Mouse (Mus musculus): ENCODE measurements around the gene Adamtsl5.

GRCm38 (mm10) chr10:80356001-80356682 is 7.9 kb upstream of the Adamtsl5 start, which contains the start of gene Plk5:
- TF ChIP-seq CTCF (IDR thresholded peaks at IDR 0.05; ENCODE audit: low read depth, low read length) (no peak), POLR2A (IDR thresholded peaks at IDR 0.05; ENCODE audit: extremely low read depth, insufficient read depth, low read length) (no peak)
